Mouse (Mus musculus) testis, adult 2 months (tissue): Measurements from ENCODE around the gene Fads1. TPM values are rescaled to one million over a fixed set of nuclear protein-coding genes. Genes with fewer than 3 reads are reported as not detected.

ENCODE experiments used
- H3K27ac ChIP-seq: fragments of 200-500 bp; 2 replicates; pipeline ENCODE4 v1.5.1; 2012; ENCODE audit warnings: low read depth, low read length; ENCODE audit not compliant: control insufficient read depth, insufficient read depth
- H3K27me3 ChIP-seq: fragments of 200-500 bp; 2 replicates; pipeline ENCODE4 v1.6.1; 2012; ENCODE audit warnings: mild to moderate bottlenecking, low read length, moderate library complexity; ENCODE audit not compliant: control insufficient read depth, insufficient read depth
- H3K36me3 ChIP-seq: fragments of 200-500 bp; 2 replicates; pipeline ENCODE4 v1.6.1; 2012; ENCODE audit warnings: mild to moderate bottlenecking, low read length; ENCODE audit not compliant: control insufficient read depth, insufficient read depth
- H3K4me1 ChIP-seq: fragments of 200-500 bp; 2 replicates; pipeline ENCODE4 v1.6.1; 2012; ENCODE audit warnings: low read length; ENCODE audit not compliant: control insufficient read depth, insufficient read depth
- H3K4me3 ChIP-seq: fragments of 200-500 bp; 2 replicates; pipeline ENCODE4 v1.5.1; 2012; ENCODE audit warnings: low read depth, mild to moderate bottlenecking, low read length, moderate library complexity, mixed read lengths; ENCODE audit not compliant: control insufficient read depth
- CTCF ChIP-seq: fragments of 200-500 bp; IDR thresholded peaks from 2 replicates; pipeline ENCODE4 v1.5.1; 2012; ENCODE audit warnings: low read depth, mild to moderate bottlenecking, inconsistent platforms, low read length, moderate library complexity; ENCODE audit not compliant: control insufficient read depth, insufficient read depth, insufficient replicate concordance
- POLR2A ChIP-seq: fragments of 200-500 bp; IDR thresholded peaks from 2 replicates; pipeline ENCODE4 v1.6.1; 2012; ENCODE audit warnings: low read depth, mild to moderate bottlenecking, inconsistent platforms, low read length, moderate library complexity; ENCODE audit not compliant: control insufficient read depth
- polyA plus RNA-seq: library from polyadenylated mRNA; depleted of rRNA; stranded (reverse); fragments of >200 nt; gene quantifications from 2 replicates; pipeline ENCODE4 v1.2.3, GENCODE M21; 2012; rRNA removed

Fads1 gene
- polyA plus RNA-seq, 1 experiment, result 32.6 TPM

GRCm38 (mm10) chr19:10239975-10240653 is 57.4 kb downstream of the Fads1 start:
- Histone ChIP-seq H3K27ac (no peak overlapping the region; the same call in 1 of the 2 replicates), H3K4me3 (peak overlapping the region; percentile 87), H3K27me3 (no peaks in the 10 kb centered on the region), H3K4me1 (peaks cover 9% of the 10 kb centered on the region), H3K36me3 (no peaks in the 10 kb centered on the region)
- TF ChIP-seq POLR2A (0 out of 2 replicates have a peak, but pooled peaks have one; percentile 30), CTCF (no peak)

DNA sequence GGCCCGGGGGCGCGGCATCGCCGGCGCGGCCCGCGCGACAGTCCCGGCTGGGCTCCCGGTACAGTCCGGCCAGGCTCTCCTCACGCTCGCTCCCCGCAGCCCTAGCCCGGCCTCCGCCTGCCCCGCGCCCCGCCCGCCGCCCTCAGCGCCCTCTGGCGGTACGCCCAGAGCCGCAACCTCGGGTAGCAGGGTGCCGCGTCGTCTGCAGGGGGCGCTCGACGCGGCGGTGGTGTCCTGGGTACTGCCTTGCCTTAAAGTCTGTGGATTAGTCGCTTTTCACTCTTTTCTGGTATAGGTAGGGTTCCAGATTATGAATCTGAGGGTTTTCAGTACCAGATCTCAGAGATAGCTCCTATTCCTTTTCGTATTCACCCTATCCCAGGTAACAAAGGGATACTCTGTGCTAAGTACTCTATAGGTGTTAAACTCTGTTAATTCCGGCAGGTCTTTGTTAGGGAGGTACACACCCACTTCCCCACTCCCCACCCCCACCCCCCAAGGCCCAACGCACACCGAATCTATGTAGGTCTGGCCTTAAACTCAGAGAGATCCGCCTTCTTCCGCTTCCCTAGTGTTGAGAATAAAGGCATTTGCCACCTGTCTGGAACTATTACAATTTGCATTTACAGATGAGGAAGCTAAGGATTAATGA is 58.1 kb downstream of the Fads1 start, which contains the start of gene Myrf:
TSS of gene Myrf (minus strand) at position 95 of the 652 bp plus-strand sequence.
- Histone ChIP-seq H3K27ac (no peak within 1 kb of the TSS; the same call in 1 of the 2 replicates), H3K4me3 (peak within 1 kb of the TSS; percentile 87), H3K36me3 (no peaks in the 10 kb centered on the region), H3K27me3 (no peaks in the 10 kb centered on the region), H3K4me1 (peaks cover 9% of the 10 kb centered on the region)
- peak; percentile 97 for TF ChIP-seq CTCF
- TF ChIP-seq POLR2A, result no peak; the same call in 1 of the 2 replicates

DNA sequence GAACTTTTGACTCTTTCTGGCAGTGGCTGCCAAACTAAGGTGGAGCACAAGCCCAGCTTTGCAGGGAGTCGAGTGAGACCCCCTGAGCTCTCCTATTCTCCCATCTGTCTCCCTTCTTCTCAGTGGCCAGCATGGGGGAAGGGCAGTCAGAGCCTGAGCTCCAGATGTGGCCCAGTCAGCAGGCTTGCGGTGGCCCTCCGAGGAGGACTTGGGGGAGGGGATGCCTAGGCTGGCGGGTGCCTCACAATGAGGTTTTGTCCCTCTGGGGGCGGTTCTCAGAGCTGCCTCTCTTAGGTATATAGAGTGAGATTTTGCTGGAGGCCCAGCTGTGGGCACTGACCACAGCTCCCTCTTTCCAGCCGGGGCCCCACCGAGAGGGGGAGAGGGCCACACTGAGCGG is 60.2 kb downstream of the Fads1 start:
- H3K4me3 ChIP-seq, result no peak overlapping the region
- TF ChIP-seq POLR2A, result no peak
- no peak for TF ChIP-seq CTCF
- H3K27me3 ChIP-seq, result no peaks in the 10 kb centered on the region
- H3K27ac ChIP-seq, result no peak overlapping the region
- H3K4me1 ChIP-seq, result peaks cover 9% of the 10 kb centered on the region
- no peaks in the 10 kb centered on the region for H3K36me3 ChIP-seq

DNA sequence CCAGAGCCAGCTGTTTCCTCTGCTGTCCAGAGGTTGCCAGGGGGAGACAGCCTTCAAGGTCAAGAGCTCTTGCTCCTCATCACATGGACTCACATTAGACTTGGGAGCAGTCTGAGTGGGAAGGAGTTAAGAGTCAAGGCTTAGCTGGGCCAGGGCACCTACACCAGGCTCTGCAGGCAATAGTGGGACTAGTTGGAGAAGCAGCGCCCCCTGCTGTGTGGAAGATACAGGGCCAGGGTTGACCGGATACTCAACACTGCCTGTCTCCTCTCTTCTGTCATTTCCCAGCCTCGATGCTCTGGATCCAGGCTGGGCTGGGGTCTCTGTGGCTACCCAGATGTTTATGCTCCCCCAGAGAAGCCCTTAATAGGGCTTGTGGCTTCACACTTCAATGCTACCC is 61.5 kb downstream of the Fads1 start:
- no peak overlapping the region for H3K27ac ChIP-seq
- no peaks in the 10 kb centered on the region for H3K27me3 ChIP-seq
- TF ChIP-seq CTCF (peak; percentile 68; the same call in 1 of the 2 replicates), POLR2A (no peak)
- H3K36me3 ChIP-seq, result no peaks in the 10 kb centered on the region
- peaks cover 9% of the 10 kb centered on the region for H3K4me1 ChIP-seq
- H3K4me3 ChIP-seq, result no peak overlapping the region

Other genes with a start within 250 kb of the Fads1 start
- gene Fth1, start 202.3 kb upstream of the Fads1 start, polyA plus RNA-seq, result 268 and 313 TPM in 2 replicates
- 339 and 362 TPM in 2 replicates for gene Best1, start 181.3 kb upstream of the Fads1 start, polyA plus RNA-seq
- gene Rab3il1, start 181.2 kb upstream of the Fads1 start, polyA plus RNA-seq, result 362 and 384 TPM in 2 replicates
- 7.6 and 12.0 TPM in 2 replicates for gene Fads3, start 141.3 kb upstream of the Fads1 start, polyA plus RNA-seq
- 91.5 and 97.5 TPM in 2 replicates for gene Fads2, start 81.1 kb upstream of the Fads1 start, polyA plus RNA-seq
- gene Tmem258, start 21.1 kb downstream of the Fads1 start, polyA plus RNA-seq, result 329 and 331 TPM in 2 replicates
- 28.7 and 29.7 TPM in 2 replicates for gene Fen1, start 21.3 kb downstream of the Fads1 start, polyA plus RNA-seq
- 3.2 and 3.9 TPM in 2 replicates for gene Myrf, start 57.9 kb downstream of the Fads1 start, polyA plus RNA-seq
- 1.7 and 1.8 TPM in 2 replicates for gene Dagla, start 122.0 kb downstream of the Fads1 start, polyA plus RNA-seq
- gene Syt7, start 206.2 kb downstream of the Fads1 start, polyA plus RNA-seq, result 10.9 and 11.0 TPM in 2 replicates